Mouse (Mus musculus) heart, embryonic 16.5 days (tissue): ENCODE measurements around the gene Bpifa1. TPM values are rescaled to one million over a fixed set of nuclear protein-coding genes. Genes with fewer than 3 reads are reported as not detected.
A peak's percentile ranks its signal among the peaks of the same experiment; 100 is the strongest.

ENCODE experiments used
- ATAC-seq: fragments of 200-750 bp; cut with Nextera tagmentation; replicated peaks from 2 replicates; pipeline ENCODE4 v1.8.0; 2017; ENCODE audit warnings: moderate number of reproducible peaks; ENCODE audit not compliant: insufficient read depth, low FRiP score; ENCODE audit errors: extremely low read depth
- H3K27ac ChIP-seq: fragments of 300-500 bp; sonication (generic); 2 replicates; pipeline ENCODE4 v1.5.1; 2014; ENCODE audit warnings: mild to moderate bottlenecking, low read length, control low read depth, moderate library complexity
- H3K27me3 ChIP-seq: fragments of 300-500 bp; sonication (generic); 2 replicates; pipeline ENCODE4 v1.6.1; 2014; ENCODE audit warnings: low read length, mixed read lengths; ENCODE audit not compliant: control insufficient read depth, insufficient read depth
- H3K36me3 ChIP-seq: fragments of 300-500 bp; sonication (generic); 2 replicates; pipeline ENCODE4 v1.6.1; 2014; ENCODE audit not compliant: control insufficient read depth, insufficient read depth
- H3K4me1 ChIP-seq: fragments of 300-500 bp; sonication (generic); 2 replicates; pipeline ENCODE4 v1.6.1; 2014; ENCODE audit warnings: low read length, mixed read lengths; ENCODE audit not compliant: control insufficient read depth, insufficient read depth
- H3K4me2 ChIP-seq: fragments of 300-500 bp; sonication (generic); 2 replicates; pipeline ENCODE4 v1.6.1; 2014; ENCODE audit warnings: low read depth, mild to moderate bottlenecking, control low read depth, low read length
- H3K4me3 ChIP-seq: fragments of 300-500 bp; sonication (generic); 2 replicates; pipeline ENCODE4 v1.5.1; 2014; ENCODE audit warnings: mild to moderate bottlenecking, control low read depth, low read length
- H3K9ac ChIP-seq: fragments of 300-500 bp; sonication (generic); 2 replicates; pipeline ENCODE4 v1.6.1; 2014; ENCODE audit warnings: low read length, control low read depth
- H3K9me3 ChIP-seq: fragments of 300-500 bp; sonication (generic); replicated peaks from 2 replicates; pipeline ENCODE4 v1.6.1; 2016; ENCODE audit warnings: low read length; ENCODE audit not compliant: control insufficient read depth
- WGBS: fragments of 180-500 bp; shearing (Covaris S2); extraction: QIAGEN DNeasy Blood & Tissue Kit; methylation state at CpG from one replicate; pipeline ENCODE4 v1.1.7; 2014; 5-methylcytosine and 5-hydroxymethylcytosine counted together
- polyA plus RNA-seq: library from polyadenylated mRNA; unstranded; fragments of >200 nt; fragmentation: Nextera tagmentation; extraction: Ambion mirVana; gene quantifications from 2 replicates; pipeline ENCODE4 v1.2.1, GENCODE M21; 2015

Bpifa1 gene
- polyA plus RNA-seq, 1 experiment from 2014 or later = 26.0 TPM

DNA sequence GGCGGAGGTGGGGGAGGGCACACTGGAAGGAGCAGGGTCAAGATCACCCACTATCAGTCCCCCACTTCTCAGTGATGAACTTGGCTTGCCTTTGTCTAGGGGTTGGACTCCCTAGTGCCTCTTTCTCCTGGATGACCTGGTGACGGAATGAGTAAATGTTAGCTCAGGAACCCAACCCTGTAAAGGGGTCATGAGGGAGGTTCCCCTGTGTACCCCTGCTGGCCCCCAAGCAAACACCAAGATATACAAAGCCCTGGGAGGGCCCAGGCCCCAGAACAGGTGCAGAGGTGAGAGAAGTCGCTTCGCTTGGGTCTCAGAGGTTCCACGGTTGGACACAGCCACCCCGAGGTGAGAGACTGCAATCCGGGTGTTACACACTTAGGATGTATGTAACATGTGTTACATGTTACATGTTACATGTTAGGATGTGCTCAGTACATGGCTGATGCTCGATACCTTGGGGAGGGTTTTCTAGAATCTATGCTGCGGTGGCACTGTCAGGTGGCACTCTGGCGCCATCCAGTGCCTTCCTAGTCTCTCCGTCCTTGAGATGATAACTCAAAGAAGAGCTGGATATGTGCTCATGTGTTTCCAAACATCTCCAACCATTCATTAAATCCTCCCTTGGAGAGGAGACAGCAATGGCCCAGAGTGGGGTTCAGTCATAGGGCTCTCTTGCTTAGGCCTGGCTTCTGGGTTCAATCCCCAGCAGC is 48.0 kb downstream of the Bpifa1 start, which contains the start of gene Bpifb1:
TSS of gene Bpifb1 (plus strand) at position 273 of the 713 bp plus-strand sequence.
- no peak within 1 kb of the TSS for H3K4me2 ChIP-seq
- no peak for ATAC-seq
- peaks cover 16% of the 10 kb centered on the region for H3K4me1 ChIP-seq
- no peaks in the 10 kb centered on the region for H3K9me3 ChIP-seq
- 85% methylated on average over 11 of the region's 11 CpGs for whole genome bisulfite sequencing
- H3K9ac ChIP-seq = no peak within 1 kb of the TSS
- H3K27me3 ChIP-seq = no peaks in the 10 kb centered on the region
- peak within 1 kb of the TSS; percentile 79 for H3K27ac ChIP-seq
- H3K4me3 ChIP-seq = no peak within 1 kb of the TSS
- H3K36me3 ChIP-seq = no peaks in the 10 kb centered on the region

DNA sequence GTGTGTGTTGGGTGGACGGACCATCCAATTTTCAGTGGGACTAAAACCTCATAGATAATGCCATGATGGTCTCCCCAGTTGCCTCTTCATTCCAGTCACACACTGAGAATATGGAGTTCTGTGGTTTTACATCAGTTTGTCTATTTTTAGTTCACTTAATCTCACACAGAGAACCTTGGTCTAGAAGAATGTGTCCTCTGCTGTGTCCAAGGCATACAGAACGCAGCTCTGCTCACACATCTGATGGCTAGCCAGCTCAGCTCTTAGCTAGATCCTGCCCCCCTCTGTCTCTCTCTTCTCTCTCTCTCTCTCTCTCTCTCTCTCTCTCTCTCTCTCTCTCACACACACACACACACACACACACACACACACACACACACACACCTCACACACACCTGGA is 49.5 kb downstream of the Bpifa1 start:
- WGBS = 46% methylated on average over 2 of the region's 2 CpGs
- peak; percentile 79 for ATAC-seq
- Histone ChIP-seq H3K27ac (peak overlapping the region; percentile 79), H3K9ac (no peak overlapping the region), H3K4me3 (no peak overlapping the region), H3K36me3 (no peaks in the 10 kb centered on the region), H3K27me3 (no peaks in the 10 kb centered on the region), H3K4me1 (peaks cover 16% of the 10 kb centered on the region), H3K9me3 (no peaks in the 10 kb centered on the region), H3K4me2 (no peak overlapping the region)

DNA sequence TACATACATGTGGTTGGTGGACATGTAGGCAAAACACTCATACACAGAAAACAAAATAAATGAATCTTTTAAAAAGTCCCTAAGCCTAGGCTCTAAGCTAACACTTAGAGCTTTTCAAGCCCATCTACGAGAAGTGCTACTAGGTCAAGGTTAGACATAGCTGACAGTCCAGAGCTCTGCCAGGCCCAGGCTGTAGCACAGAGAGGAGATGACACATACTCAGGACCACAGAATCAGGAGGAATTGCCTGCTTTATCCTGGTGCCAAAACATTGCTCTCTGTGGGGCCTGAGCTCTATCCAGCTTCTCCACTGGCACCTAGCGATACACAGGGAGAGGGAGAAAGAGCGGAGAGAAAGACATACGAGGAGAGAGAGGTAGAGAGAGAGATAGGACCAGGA is 50.4 kb downstream of the Bpifa1 start:
- no peak for ATAC-seq
- no peak overlapping the region for H3K27ac ChIP-seq
- H3K4me1 ChIP-seq = peaks cover 16% of the 10 kb centered on the region
- H3K9ac ChIP-seq = no peak overlapping the region
- 77% methylated on average over 4 of the region's 4 CpGs for WGBS
- no peaks in the 10 kb centered on the region for H3K27me3 ChIP-seq
- no peaks in the 10 kb centered on the region for H3K9me3 ChIP-seq
- H3K4me2 ChIP-seq = no peak overlapping the region
- H3K36me3 ChIP-seq = no peaks in the 10 kb centered on the region
- H3K4me3 ChIP-seq = no peak overlapping the region

DNA sequence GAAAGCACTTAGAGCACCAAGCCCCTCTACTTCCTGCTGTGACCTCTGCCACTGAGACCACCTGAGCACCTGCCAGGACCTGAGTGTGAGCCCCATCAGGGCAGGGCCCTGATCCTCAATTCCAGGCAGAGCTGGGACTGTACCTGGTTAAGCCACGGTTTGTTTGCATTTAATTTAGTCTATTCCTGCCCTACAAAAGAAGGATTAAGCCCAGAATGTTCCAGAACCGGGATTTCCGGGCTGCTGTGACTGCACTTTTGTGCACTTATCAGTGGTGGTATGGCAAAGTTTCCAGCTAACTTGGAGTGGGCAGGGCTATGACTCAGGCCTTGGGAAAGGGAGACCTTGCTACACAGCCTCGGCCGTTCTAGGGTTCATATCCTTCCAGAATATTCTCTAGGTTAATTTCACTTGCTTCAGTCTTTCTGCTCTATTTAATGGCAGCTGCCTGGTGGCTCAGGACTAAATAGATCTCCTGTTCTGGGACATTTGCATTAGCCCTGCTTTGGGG is 51.4 kb downstream of the Bpifa1 start:
- no peak overlapping the region for H3K9ac ChIP-seq
- no peak for ATAC-seq
- H3K27me3 ChIP-seq = no peaks in the 10 kb centered on the region
- no peak overlapping the region for H3K4me3 ChIP-seq
- peaks cover 16% of the 10 kb centered on the region for H3K4me1 ChIP-seq
- H3K4me2 ChIP-seq = no peak overlapping the region
- WGBS = 49% methylated on average over 5 of the region's 5 CpGs
- H3K36me3 ChIP-seq = no peaks in the 10 kb centered on the region
- no peak overlapping the region for H3K27ac ChIP-seq
- no peaks in the 10 kb centered on the region for H3K9me3 ChIP-seq

DNA sequence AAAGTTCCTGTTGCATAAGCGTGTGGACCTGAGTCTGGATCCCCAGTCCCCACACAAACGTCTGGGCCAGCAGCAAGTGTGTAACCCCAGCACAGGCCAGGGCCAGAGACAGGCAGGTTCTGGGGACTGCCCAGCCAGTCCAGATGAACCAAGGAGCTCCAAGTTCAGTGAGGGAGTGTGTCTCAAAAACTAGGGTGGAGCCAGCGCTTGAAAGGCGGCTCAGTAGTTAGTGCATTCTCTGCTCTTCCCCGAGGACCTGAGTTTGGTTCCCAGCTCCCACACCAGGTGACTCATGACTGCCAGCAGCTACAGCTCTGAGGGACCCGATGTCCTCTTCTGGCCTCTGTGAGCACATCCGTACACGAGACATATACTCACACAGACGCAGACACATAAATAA is 54.4 kb downstream of the Bpifa1 start:
- H3K27me3 ChIP-seq = no peaks in the 10 kb centered on the region
- H3K4me3 ChIP-seq = no peak overlapping the region
- no peak for ATAC-seq
- H3K4me2 ChIP-seq = no peak overlapping the region
- no peaks in the 10 kb centered on the region for H3K36me3 ChIP-seq
- H3K9me3 ChIP-seq = no peaks in the 10 kb centered on the region
- WGBS = 91% methylated on average over 9 of the region's 9 CpGs
- H3K27ac ChIP-seq = no peak overlapping the region
- no peak overlapping the region for H3K9ac ChIP-seq
- peaks cover 10% of the 10 kb centered on the region for H3K4me1 ChIP-seq

Other genes with a start within 250 kb of the Bpifa1 start
- not detected in 2 replicates for gene Bpifb6, start 242.5 kb upstream of the Bpifa1 start, polyA plus RNA-seq
- not detected in 2 replicates for gene Bpifb3, start 224.7 kb upstream of the Bpifa1 start, polyA plus RNA-seq
- gene Bpifb4, start 204.7 kb upstream of the Bpifa1 start, polyA plus RNA-seq = not detected in 2 replicates
- gene Bpifa6, start 167.9 kb upstream of the Bpifa1 start, polyA plus RNA-seq = not detected in 2 replicates
- gene Bpifa2, start 134.6 kb upstream of the Bpifa1 start, polyA plus RNA-seq = not detected in 2 replicates
- gene Bpifa3, start 12.5 kb upstream of the Bpifa1 start, polyA plus RNA-seq = not detected in 2 replicates
- not detected in 2 replicates for gene Bpifa5, start 19.7 kb downstream of the Bpifa1 start, polyA plus RNA-seq
- gene Bpifb1, start 47.9 kb downstream of the Bpifa1 start, polyA plus RNA-seq = 0.45 and 0.52 TPM in 2 replicates
- gene Bpifb5, start 80.9 kb downstream of the Bpifa1 start, polyA plus RNA-seq = 0.37 and 0.45 TPM in 2 replicates
- gene Bpifb9a, start 115.0 kb downstream of the Bpifa1 start, polyA plus RNA-seq = not detected in 2 replicates
- gene Bpifb9b, start 164.3 kb downstream of the Bpifa1 start, polyA plus RNA-seq = not detected in 2 replicates
- 15.4 and 20.0 TPM in 2 replicates for gene Cdk5rap1, start 230.1 kb downstream of the Bpifa1 start, polyA plus RNA-seq